Mouse (Mus musculus): ENCODE data around the gene Tm6sf2. TPM values are rescaled to one million over a fixed set of nuclear protein-coding genes. Genes with fewer than 3 reads are reported as not detected.

Gene Tm6sf2
- total RNA-seq, 2 experiments from 2014 or later = 0.77 to 0.94 TPM

GRCm38 (mm10) chr8:70087836-70088650, 15.3 kb downstream of the Tm6sf2 start:
- intact Hi-C loops (cut with DNase I) = loop anchor here (5.0 kb wide), 2 partner anchors 79 to 134 kb away; no protein-coding TSS in a partner anchor

GRCm38 (mm10) chr8:70089296-70089960, 16.7 kb downstream of the Tm6sf2 start:
- intact Hi-C loops (cut with DNase I) = loop anchor here (5.0 kb wide), 2 partner anchors 78 to 133 kb away; no protein-coding TSS in a partner anchor
- no peak for DNase-seq

More at GRCm38 (mm10) chr8:70087836-70088650, 15.3 kb downstream of the Tm6sf2 start:
- peak; percentile 53 to 55 for DNase-seq

GRCm38 (mm10) chr8:70092786-70093185, 20.1 kb downstream of the Tm6sf2 start:
- no peak for DNase-seq
- intact Hi-C loops (cut with DNase I) = no loop called here

GRCm38 (mm10) chr8:70099276-70099675, 26.6 kb downstream of the Tm6sf2 start:
- no peak for DNase-seq
- intact Hi-C loops (cut with DNase I) = no loop called here

GRCm38 (mm10) chr8:70100241-70100640, 27.5 kb downstream of the Tm6sf2 start:
- no peak for DNase-seq
- intact Hi-C loops (cut with DNase I) = loop anchor here (5.0 kb wide), 1 partner anchor 122 kb away; no protein-coding TSS in a partner anchor

GRCm38 (mm10) chr8:70104506-70104905, 31.8 kb downstream of the Tm6sf2 start:
- intact Hi-C loops (cut with DNase I) = loop anchor here (1.0 to 5.0 kb wide), 3 partner anchors 18 to 118 kb away; no protein-coding TSS in a partner anchor
- DNase-seq = peak; percentile 48 to 62

- no peak for DNase-seq
- intact Hi-C loops (cut with DNase I) = loop anchor here (1.0 to 5.0 kb wide), 3 partner anchors 18 to 117 kb away; no protein-coding TSS in a partner anchor
Measured at GRCm38 (mm10) chr8:70104922-70105321, 32.2 kb downstream of the Tm6sf2 start.

GRCm38 (mm10) chr8:70110451-70110850, 37.7 kb downstream of the Tm6sf2 start:
- intact Hi-C loops (cut with DNase I) = no loop called here
- no peak for DNase-seq

- DNase-seq = no peak
- intact Hi-C loops (cut with DNase I) = no loop called here
Measured at GRCm38 (mm10) chr8:70111192-70111795, 38.6 kb downstream of the Tm6sf2 start.

GRCm38 (mm10) chr8:70112401-70113016, 39.8 kb downstream of the Tm6sf2 start:
- intact Hi-C loops (cut with DNase I) = no loop called here
- no peak for DNase-seq

- intact Hi-C loops (cut with DNase I) = no loop called here
- no peak for DNase-seq
Measured at GRCm38 (mm10) chr8:70114488-70114887, 41.8 kb downstream of the Tm6sf2 start.

- intact Hi-C loops (cut with DNase I) = no loop called here
- DNase-seq = no peak
Measured at GRCm38 (mm10) chr8:70114892-70115291, 42.2 kb downstream of the Tm6sf2 start.

GRCm38 (mm10) chr8:70117611-70118010, 44.9 kb downstream of the Tm6sf2 start:
- intact Hi-C loops (cut with DNase I) = no loop called here
- peak; percentile 41 to 60 for DNase-seq

- intact Hi-C loops (cut with DNase I) = no loop called here
Measured at GRCm38 (mm10) chr8:70118726-70119700, 46.3 kb downstream of the Tm6sf2 start.

GRCm38 (mm10) chr8:70120667-70121066, 47.9 kb downstream of the Tm6sf2 start, which contains the start of gene Ncan:
Gene Ncan (minus strand): TSS chr8:70120873.
- DNase-seq = peak; percentile 40 to 56
- intact Hi-C loops (cut with DNase I) = loop anchor here (5.0 kb wide), 1 partner anchor 203 kb away; no protein-coding TSS in a partner anchor

More at GRCm38 (mm10) chr8:70118726-70119700, 46.3 kb downstream of the Tm6sf2 start:
- DNase-seq = no peak

GRCm38 (mm10) chr8:70122863-70123262, 50.1 kb downstream of the Tm6sf2 start:
- intact Hi-C loops (cut with DNase I) = loop anchor here (2.0 to 5.0 kb wide), 2 partner anchors 18 to 206 kb away; no protein-coding TSS in a partner anchor
- DNase-seq = no peak

GRCm38 (mm10) chr8:70124992-70125391, 52.3 kb downstream of the Tm6sf2 start:
- no peak for DNase-seq
- intact Hi-C loops (cut with DNase I) = loop anchor here (5.0 kb wide), 2 partner anchors 78 to 208 kb away; no protein-coding TSS in a partner anchor

- intact Hi-C loops (cut with DNase I) = loop anchor here (5.0 kb wide), 1 partner anchor 81 kb away; no protein-coding TSS in a partner anchor
Measured at GRCm38 (mm10) chr8:70128435-70128834, 55.7 kb downstream of the Tm6sf2 start.

More at GRCm38 (mm10) chr8:70128435-70128834, 55.7 kb downstream of the Tm6sf2 start:
- peak; percentile 90 to 93 for DNase-seq

Measured in heart, postnatal 10 days (tissue).